Mouse (Mus musculus): ENCODE measurements around the gene Ift57.

The Ift57 gene

GRCm38 (mm10) chr16:49752906-49753305 is 53.9 kb downstream of the Ift57 start:
- in situ Hi-C loops (cut with MboI, MseI): no loop called here

DNA sequence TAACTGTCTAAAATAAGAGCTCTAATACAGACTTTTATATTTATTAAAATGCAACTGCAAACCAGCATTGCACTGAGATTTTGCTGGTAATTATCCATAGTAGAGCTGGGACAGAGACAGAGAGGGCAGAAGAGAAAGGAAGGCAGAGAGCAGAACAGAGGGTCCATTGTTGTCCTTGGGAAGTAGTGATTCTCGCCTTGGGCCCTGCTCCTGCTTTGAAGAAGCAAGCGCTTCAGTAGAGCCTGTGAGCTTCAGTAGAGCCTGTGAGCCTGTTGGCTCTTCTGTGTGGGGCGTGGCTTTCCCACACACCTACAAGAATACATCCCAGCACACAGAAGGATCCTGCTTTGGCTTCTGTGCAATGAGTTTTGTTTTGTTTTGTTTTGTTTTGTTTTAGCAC is 54.3 kb downstream of the Ift57 start:
- in situ Hi-C loops (cut with MboI, MseI): no loop called here

DNA sequence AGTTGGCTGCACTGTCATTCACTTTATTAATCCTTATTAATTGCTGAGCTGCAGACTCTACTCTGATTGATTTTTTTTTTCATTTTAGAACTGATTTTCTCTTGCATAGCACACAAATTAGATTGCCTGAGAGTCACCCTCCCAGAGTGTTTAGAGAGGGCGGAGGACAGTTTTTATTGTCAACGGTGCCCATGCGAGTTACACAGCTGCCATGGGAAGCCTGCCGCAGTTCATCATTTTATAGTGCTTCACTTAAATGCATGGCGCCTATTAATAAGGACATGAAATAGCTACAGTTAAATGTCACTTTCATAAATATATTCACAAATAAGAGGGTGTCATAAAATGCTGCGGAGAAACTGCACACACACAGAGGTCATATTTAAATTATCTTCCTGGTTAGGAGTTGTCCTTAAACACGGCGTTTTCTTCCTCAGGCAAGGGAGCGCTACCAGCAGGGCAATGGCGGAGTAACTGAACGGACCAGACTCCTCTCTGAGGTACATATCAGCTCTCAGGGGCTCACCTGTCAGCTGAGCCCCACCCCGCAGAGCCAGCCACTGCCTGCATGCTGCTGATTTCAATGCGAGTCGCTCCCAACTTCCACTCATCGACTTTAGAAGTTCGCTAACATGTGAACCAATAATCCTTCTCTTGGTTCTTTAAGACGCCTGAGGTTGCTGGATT is 61.6 kb downstream of the Ift57 start:
- in situ Hi-C loops (cut with MboI, MseI): loop anchor here in 1 of 2 experiments (10.0 kb wide), 1 partner anchor 226 kb away; no protein-coding TSS in a partner anchor

DNA sequence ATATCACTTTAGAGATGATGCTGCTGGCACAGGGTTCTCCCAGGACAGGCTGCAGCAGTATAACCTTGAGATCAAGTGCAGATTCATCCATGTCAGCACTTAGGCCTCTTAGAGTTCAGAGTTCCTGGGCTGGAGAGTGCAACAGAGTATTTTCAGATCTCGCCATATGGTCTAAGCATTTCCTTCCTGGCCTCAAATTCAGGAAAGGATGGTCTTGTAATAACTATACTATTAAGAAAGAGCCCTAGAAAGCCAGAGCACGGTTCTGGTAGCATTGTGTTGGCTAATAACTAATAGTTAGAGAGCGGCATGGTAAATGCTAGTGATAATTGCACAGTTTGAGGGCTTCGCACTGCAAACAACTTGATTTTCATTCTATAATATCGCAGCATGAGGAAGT is 62.9 kb downstream of the Ift57 start:
- in situ Hi-C loops (cut with MboI, MseI): loop anchor here in 1 of 2 experiments (10.0 kb wide), 1 partner anchor 227 kb away; no protein-coding TSS in a partner anchor

DNA sequence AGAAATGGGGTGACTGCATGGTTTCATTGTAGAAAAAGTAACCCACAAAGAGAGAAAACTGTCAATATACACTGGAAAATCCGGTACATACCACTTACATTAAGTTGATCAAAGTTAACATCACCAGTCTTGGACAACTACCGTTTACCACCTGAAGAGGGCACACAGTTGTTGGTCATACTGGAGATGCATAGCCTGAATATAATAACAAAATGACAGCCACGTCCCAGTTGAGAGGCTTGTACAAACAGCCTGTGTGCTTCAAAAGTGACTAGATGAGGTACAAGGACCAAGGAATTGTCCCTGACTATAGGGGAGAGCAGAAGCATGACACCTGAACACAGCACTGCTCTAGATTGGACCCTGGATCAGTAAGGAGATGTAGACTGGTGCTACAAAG is 67.3 kb downstream of the Ift57 start:
- in situ Hi-C loops (cut with MboI, MseI): loop anchor here in 1 of 2 experiments (5.0 to 10.0 kb wide), 2 partner anchors 36 to 232 kb away; partner anchors contain the start of gene Cd47

GRCm38 (mm10) chr16:49768491-49769031 is 69.5 kb downstream of the Ift57 start:
- in situ Hi-C loops (cut with MboI, MseI): loop anchor here in 1 of 2 experiments (5.0 to 10.0 kb wide), 2 partner anchors 34 to 234 kb away; partner anchors contain the start of gene Cd47

DNA sequence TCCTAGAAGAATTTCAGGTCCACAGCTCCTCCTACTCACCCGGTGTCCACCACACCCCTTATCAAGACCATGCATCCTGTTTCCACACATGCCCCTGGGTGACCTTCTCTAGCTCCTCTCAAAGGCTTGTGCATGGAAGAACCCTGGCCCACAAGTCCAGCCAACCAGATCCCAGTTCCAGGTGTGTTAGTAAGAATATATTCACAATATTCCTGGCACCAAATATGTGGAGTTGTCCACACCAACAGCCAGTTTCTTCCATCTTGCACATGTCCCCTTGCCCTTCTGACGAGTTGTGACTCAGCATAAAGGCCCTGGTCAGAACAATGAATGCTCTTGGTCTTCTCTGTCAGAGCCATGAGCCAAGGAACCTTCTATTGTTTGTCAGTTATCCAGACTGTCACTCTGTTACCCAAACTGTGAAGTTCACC is 70.8 kb downstream of the Ift57 start:
- in situ Hi-C loops (cut with MboI, MseI): loop anchor here (5.0 to 10.0 kb wide), 4 partner anchors 32 to 235 kb away; partner anchors contain the start of gene Cd47 (in 1 of the 2)

DNA sequence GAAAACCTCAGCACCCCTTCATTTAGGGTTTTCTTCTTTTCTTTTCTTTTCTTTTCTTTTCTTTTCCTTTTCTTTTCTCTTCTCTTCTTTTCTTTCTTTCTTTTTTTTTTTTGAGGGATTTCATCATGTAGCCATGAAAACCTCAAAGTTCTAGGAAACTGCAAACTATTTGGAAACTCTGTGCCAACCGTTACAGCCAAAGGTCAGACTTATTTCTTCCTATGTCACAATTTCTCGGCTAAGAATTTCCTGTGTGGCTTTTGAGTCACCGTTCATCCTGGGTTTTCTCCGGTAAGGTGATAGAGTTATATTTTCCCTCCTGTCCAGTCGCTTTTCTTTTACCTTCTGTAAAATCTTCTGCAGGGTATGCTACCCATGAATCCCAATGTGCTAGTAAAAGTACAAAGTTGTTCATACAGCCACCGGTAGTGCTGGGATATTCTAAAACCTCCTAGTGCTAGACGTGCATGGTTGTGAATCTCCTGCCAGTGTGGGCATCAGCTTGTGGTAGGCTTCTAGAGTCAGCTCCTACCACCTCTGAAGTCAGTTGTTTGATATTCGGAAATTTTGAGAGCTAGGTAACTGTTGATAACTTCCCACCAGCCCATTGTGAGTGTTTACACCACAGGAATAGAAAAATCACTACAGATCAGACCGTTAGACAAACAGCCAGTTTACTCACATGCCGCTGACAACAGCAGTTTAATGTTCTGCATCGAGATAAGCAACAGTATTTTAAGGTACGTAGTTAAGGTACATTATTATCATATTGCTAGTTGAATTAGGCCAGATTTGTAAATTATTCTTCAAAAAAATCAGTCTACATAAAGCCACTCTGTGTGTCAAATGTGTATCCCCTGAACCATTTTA is 71.5 kb downstream of the Ift57 start:
- in situ Hi-C loops (cut with MboI, MseI): loop anchor here in 1 of 2 experiments (5.0 kb wide), 2 partner anchors 42 to 82 kb away; no protein-coding TSS in a partner anchor

DNA sequence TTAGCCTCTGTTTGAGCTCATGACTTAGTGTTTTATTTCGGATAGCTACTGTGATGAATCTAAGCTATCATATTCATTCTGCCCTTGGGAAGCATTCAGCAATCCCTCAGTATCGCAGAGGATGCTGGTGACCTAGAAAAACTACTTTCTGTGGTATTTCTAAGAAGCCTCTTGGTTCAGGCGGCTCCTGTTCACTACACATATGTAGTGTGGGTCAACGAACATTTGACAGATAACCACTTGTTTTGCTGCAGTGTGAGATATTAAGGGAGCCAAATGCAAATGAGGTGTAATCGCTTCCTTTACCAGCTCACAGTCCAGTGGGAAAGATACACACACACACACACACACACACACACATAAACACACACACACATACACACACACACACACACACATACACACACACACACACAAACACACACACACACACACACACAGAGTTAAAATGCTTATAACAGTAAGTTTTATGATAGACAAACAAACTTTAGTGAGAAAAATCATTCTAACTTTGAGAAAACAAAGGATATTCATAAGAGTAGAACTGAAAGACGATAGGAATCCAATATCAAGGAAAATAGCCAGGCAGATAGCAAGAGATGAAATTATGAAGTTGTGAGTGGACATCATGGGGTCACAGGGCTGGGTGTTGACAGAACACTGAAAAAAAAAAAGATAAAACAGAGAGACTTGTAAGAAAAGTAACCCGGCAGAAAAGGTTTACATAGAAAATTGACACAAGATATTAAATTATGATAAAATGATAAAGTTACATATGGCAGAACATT is 72.8 kb downstream of the Ift57 start:
- in situ Hi-C loops (cut with MboI, MseI): loop anchor here in 1 of 2 experiments (5.0 kb wide), 2 partner anchors 40 to 80 kb away; no protein-coding TSS in a partner anchor

GRCm38 (mm10) chr16:49772576-49772975 is 73.5 kb downstream of the Ift57 start:
- in situ Hi-C loops (cut with MboI, MseI): loop anchor here in 1 of 2 experiments (5.0 kb wide), 2 partner anchors 40 to 80 kb away; no protein-coding TSS in a partner anchor

- in situ Hi-C loops (cut with MboI, MseI): loop anchor here in 1 of 2 experiments (5.0 kb wide), 2 partner anchors 39 to 79 kb away; no protein-coding TSS in a partner anchor
Observed at GRCm38 (mm10) chr16:49773068-49773467, 74.0 kb downstream of the Ift57 start.

GRCm38 (mm10) chr16:49774059-49775001 is 75.3 kb downstream of the Ift57 start:
- in situ Hi-C loops (cut with MboI, MseI): loop anchor here (5.0 to 25.0 kb wide), 3 partner anchors 38 to 987 kb away; no protein-coding TSS in a partner anchor

DNA sequence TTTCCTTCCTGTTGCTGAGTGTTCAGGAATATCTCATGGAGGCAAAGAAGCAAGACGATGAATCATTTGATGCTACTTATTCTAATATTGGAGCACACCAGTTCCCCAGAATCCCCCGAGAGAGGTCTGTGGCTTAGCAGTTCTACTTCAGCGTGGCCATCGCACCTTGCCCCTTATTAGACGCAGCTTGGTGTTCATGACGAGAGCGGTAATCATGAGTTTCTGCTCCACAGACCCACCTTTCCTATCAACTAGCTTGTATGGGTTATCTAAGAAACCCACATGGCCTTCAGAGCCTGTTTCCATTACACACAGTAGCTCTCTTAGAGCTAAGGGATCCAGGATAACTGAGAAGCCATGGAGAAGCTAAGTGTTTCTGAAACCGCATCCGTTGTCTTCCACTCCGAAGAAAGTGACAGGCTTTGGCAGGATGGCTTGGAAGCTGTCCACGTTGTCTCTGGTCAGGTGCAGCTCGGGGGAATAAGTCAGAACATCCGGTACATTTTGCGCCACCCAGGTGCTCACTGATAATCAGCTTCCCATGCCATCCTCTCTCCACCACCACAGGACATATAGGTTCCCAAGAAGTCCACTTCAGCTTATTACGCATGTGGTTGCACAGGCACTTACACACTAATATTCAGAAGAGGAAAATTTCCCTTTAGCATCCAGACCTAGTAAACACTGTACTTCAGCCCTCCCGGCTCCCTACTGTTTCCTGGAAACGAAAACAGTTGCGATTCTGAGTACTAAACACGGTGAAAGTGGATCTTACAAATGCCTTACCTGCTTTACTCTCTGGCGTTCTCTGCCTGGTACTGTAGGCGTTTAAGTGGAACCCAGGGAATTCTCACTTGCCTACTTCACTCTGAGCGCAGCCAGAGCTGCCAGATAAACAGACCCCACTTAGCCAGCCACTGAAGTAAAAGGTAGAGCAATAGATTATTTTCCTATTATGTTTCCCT is 76.3 kb downstream of the Ift57 start:
- in situ Hi-C loops (cut with MboI, MseI): loop anchor here in 1 of 2 experiments (5.0 to 25.0 kb wide), 2 partner anchors 77 to 988 kb away; no protein-coding TSS in a partner anchor

DNA sequence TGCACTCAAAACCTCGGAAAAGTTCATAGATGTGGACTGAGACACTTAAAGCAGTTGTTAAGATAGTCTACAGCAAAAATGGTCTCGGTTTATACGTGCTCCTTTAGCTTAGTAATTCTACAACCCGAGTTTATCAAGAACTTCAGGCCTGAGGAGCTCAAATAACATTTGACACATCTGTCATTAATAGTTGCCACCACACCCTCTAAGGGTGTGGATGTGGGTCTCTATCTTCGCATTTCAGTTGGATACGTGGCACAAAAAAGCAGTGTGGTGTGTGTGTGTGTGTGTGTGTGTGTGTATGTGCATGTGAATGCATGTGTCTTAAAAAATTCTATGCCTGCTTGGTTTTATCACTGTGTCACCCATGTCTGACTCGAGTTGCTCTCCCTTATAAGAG is 77.9 kb downstream of the Ift57 start:
- in situ Hi-C loops (cut with MboI, MseI): loop anchor here in 1 of 2 experiments (5.0 to 25.0 kb wide), 2 partner anchors 75 to 990 kb away; no protein-coding TSS in a partner anchor

DNA sequence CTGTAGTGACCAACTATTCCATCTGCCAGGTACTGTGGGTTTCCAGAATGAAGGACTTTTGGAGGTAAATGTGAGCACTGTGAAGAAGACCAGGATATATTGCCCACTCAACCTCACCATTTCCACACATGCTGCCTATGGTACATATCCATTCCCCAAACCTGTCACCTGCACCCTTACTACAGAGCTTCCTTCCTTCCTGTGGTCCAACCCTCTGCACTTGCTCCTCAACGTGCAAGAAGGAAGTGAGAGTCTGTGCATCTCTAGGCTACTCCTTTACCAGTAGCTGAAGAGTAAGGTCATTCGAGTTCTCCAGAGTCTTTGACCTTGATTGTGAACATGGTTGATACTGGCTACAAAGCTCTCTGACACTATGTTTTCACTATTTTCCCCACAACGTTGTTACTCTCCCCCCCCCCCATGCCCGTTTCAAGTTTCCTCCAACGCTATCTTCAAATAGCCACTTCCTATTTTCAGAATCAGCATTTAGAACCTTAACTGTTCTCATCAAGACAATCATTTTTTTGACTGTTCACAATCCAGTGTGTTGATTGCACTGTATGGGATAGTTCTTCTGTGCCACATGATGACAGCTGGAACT is 82.6 kb downstream of the Ift57 start:
- in situ Hi-C loops (cut with MboI, MseI): loop anchor here (10.0 to 25.0 kb wide), 2 partner anchors 193 to 994 kb away; no protein-coding TSS in a partner anchor

GRCm38 (mm10) chr16:49783369-49783768 is 84.3 kb downstream of the Ift57 start:
- in situ Hi-C loops (cut with MboI, MseI): loop anchor here (10.0 to 25.0 kb wide), 2 partner anchors 191 to 996 kb away; no protein-coding TSS in a partner anchor

DNA sequence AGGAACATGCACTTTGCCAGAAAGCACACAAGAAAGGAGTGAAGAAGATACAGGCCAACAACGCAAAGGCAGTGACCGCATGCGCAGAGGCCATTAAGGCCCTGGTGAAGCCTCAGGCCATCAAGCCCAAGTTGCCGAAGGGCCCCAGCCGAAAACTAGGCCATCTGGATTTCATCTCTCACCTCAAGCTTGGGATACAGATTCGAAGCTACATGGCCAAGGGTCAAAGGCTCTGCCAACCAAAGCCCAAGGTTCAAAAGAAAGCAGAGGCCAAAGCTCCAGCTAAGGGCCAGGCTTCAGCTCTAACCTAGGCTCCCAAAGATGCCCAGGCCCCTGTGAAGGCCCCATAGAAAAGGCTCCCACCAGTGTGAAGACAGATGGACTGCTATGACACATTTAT is 87.1 kb downstream of the Ift57 start:
- in situ Hi-C loops (cut with MboI, MseI): loop anchor here (10.0 to 25.0 kb wide), 2 partner anchors 189 to 999 kb away; no protein-coding TSS in a partner anchor
